Mouse (Mus musculus) gastrocnemius, postnatal 10 days (tissue): ENCODE results near the gene Nr2c2. TPM values are rescaled to one million over a fixed set of nuclear protein-coding genes. Genes with fewer than 3 reads are reported as not detected.

ENCODE experiments used
- total RNA-seq, 2 experiments: library from RNA; stranded (reverse); gene quantifications; 2 replicates each; pipeline ENCODE4 v1.2.3; 2021

Gene Nr2c2
- total RNA-seq, 2 experiments from 2014 or later, result 27.5 to 32.6 TPM

Other genes with a start within 250 kb of the Nr2c2 start
- gene Ccdc174, start 213.3 kb upstream of the Nr2c2 start, total RNA-seq, result 10 to 100 TPM; 10.4 to 11.0 TPM
- 1 to 10 TPM in 1 of 2 experiments, under 1 TPM in 1; 0.80 to 1.3 TPM for gene 4930590J08Rik, start 188.6 kb upstream of the Nr2c2 start, total RNA-seq
- gene Fgd5, start 112.5 kb upstream of the Nr2c2 start, total RNA-seq, result 10 to 100 TPM; 12.7 to 16.1 TPM
- 10 to 100 TPM; 30.3 to 34.0 TPM for gene Mrps25, start 92.6 kb downstream of the Nr2c2 start, total RNA-seq
- gene Rbsn, start 123.5 kb downstream of the Nr2c2 start, total RNA-seq, result 10 to 100 TPM; 16.6 to 16.8 TPM
- not detected for gene Trh, start 153.3 kb downstream of the Nr2c2 start, total RNA-seq